Mouse (Mus musculus): ENCODE results near the gene Dnaja1. TPM values are rescaled to one million over a fixed set of nuclear protein-coding genes. Genes with fewer than 3 reads are reported as not detected.

Gene Dnaja1
- 635 and 648 TPM in 2 replicates for polyA plus RNA-seq (2014; fragmentation: Nextera tagmentation; extraction: Ambion mirVana)

GRCm38 (mm10) chr4:40722011-40722666 is at the start of gene Dnaja1:
Gene Dnaja1, plus strand, starts transcription at chr4:40722150.
- Histone ChIP-seq H3K9me3 (ENCODE audit: control insufficient read depth, low read length) (no peaks in the 10 kb centered on the region), H3K36me3 (replicated peaks; ENCODE audit: control insufficient read depth, insufficient read depth) (peaks cover 31% of the 10 kb centered on the region), H3K9ac (peak within 1 kb of the TSS; percentile 98), H3K4me3 (replicated peaks; ENCODE audit: low read length) (peak within 1 kb of the TSS; percentile 80), H3K4me2 (replicated peaks) (peak within 1 kb of the TSS; percentile 92), H3K27me3 (ENCODE audit: control insufficient read depth, insufficient read depth, low read length) (no peaks in the 10 kb centered on the region), H3K27ac (peak within 1 kb of the TSS; percentile 100), H3K4me1 (replicated peaks; ENCODE audit: control insufficient read depth, insufficient read depth, low read length) (peaks cover 43% of the 10 kb centered on the region)
- peak; percentile 94 for ATAC-seq (ENCODE audit: low FRiP score)
- peak; percentile 97 for DNase-seq (ENCODE audit: low spot score)
- under 1% methylated on average over 50 of the region's 54 CpGs for WGBS

DNA sequence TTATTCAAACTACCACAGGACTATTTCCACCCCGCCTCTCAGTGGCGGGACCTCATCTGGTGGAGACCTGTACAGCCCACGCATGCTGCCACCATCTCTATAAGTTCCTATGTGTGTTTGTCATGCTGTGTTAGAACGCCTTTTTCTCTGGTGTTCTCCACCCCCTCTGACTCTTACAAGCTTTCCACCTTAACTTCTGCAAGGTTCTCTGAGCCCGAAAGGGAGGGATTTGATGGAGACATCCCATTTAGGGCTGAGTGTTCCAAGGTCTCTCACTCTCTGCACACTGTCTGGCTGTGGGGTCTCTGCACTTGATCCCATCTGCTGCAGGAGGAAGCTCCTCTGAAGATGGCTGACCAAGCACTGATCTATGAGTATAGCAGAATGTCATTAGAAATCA is 48.4 kb upstream of the Dnaja1 start:
- Histone ChIP-seq H3K27ac (no peak overlapping the region), H3K27me3 (ENCODE audit: control insufficient read depth, insufficient read depth, low read length) (no peaks in the 10 kb centered on the region), H3K4me2 (replicated peaks) (no peak overlapping the region), H3K4me1 (replicated peaks; ENCODE audit: control insufficient read depth, insufficient read depth, low read length) (peaks cover 5% of the 10 kb centered on the region; the same call in 1 of the 2 replicates), H3K9ac (no peak overlapping the region), H3K36me3 (replicated peaks; ENCODE audit: control insufficient read depth, insufficient read depth) (no peaks in the 10 kb centered on the region), H3K9me3 (ENCODE audit: control insufficient read depth, low read length) (no peaks in the 10 kb centered on the region), H3K4me3 (replicated peaks; ENCODE audit: low read length) (no peak overlapping the region)
- no peak for DNase-seq (ENCODE audit: low spot score)
- ATAC-seq (ENCODE audit: low FRiP score) = no peak
- WGBS = 93% methylated on average over 5 of the region's 5 CpGs

- DNase-seq (ENCODE audit: low spot score) = no peak
- H3K4me1 ChIP-seq (replicated peaks; ENCODE audit: control insufficient read depth, insufficient read depth, low read length) = peaks cover 5% of the 10 kb centered on the region; the same call in 1 of the 2 replicates
- WGBS = 17% methylated on average over 14 of the region's 14 CpGs
- no peaks in the 10 kb centered on the region for H3K27me3 ChIP-seq (ENCODE audit: control insufficient read depth, insufficient read depth, low read length)
- no peaks in the 10 kb centered on the region for H3K36me3 ChIP-seq (replicated peaks; ENCODE audit: control insufficient read depth, insufficient read depth)
- peak overlapping the region; percentile 41 for H3K4me2 ChIP-seq (replicated peaks)
- no peaks in the 10 kb centered on the region for H3K9me3 ChIP-seq (ENCODE audit: control insufficient read depth, low read length)
- 0 out of 2 replicates have a peak, but pooled peaks have one; percentile 10 for ATAC-seq (ENCODE audit: low FRiP score)
- H3K27ac ChIP-seq = no peak overlapping the region
- H3K4me3 ChIP-seq (replicated peaks; ENCODE audit: low read length) = no peak overlapping the region
- H3K9ac ChIP-seq = no peak overlapping the region
Measured at GRCm38 (mm10) chr4:40676338-40676737, 45.6 kb upstream of the Dnaja1 start.

- ATAC-seq (ENCODE audit: low FRiP score) (no peak), DNase-seq (ENCODE audit: low spot score) (peak; percentile 50)
- no peaks in the 10 kb centered on the region for H3K27me3 ChIP-seq (ENCODE audit: control insufficient read depth, insufficient read depth, low read length)
- no peak overlapping the region for H3K9ac ChIP-seq
- peaks cover 5% of the 10 kb centered on the region; the same call in 1 of the 2 replicates for H3K4me1 ChIP-seq (replicated peaks; ENCODE audit: control insufficient read depth, insufficient read depth, low read length)
- no peak overlapping the region for H3K4me3 ChIP-seq (replicated peaks; ENCODE audit: low read length)
- no peak overlapping the region for H3K27ac ChIP-seq
- H3K36me3 ChIP-seq (replicated peaks; ENCODE audit: control insufficient read depth, insufficient read depth) = no peaks in the 10 kb centered on the region
- WGBS = 46% methylated on average over 5 of the region's 5 CpGs
- no peaks in the 10 kb centered on the region for H3K9me3 ChIP-seq (ENCODE audit: control insufficient read depth, low read length)
- peak overlapping the region; percentile 41; the same call in 1 of the 2 replicates for H3K4me2 ChIP-seq (replicated peaks)
Measured at GRCm38 (mm10) chr4:40677132-40677531, 44.8 kb upstream of the Dnaja1 start.

GRCm38 (mm10) chr4:40680250-40680860 is 41.6 kb upstream of the Dnaja1 start:
- peak; percentile 49 for DNase-seq (ENCODE audit: low spot score)
- peak; percentile 33; the same call in 1 of the 2 replicates for ATAC-seq (ENCODE audit: low FRiP score)

DNA sequence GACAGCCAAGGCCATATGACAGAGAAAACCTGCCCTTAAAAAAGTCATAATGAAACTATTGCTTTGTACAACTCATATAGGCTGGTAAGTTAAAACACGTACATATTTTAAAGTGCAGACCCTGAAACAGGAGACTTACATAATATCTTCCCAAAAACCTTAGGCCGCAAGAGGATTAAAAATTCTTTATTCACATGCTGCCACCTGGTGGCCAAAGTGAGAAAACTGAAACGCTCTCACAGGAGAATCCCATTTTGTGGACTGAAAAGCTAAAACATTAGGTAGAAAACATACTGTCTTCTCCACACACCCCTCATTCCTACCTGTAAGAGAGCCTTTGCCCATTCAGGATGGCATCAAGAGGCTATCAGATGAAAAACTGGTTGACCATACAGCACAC is 40.0 kb upstream of the Dnaja1 start:
- Histone ChIP-seq H3K27me3 (ENCODE audit: control insufficient read depth, insufficient read depth, low read length) (no peaks in the 10 kb centered on the region), H3K4me1 (replicated peaks; ENCODE audit: control insufficient read depth, insufficient read depth, low read length) (no peaks in the 10 kb centered on the region), H3K4me3 (replicated peaks; ENCODE audit: low read length) (no peak overlapping the region), H3K36me3 (replicated peaks; ENCODE audit: control insufficient read depth, insufficient read depth) (peaks cover 18% of the 10 kb centered on the region), H3K9ac (no peak overlapping the region), H3K9me3 (ENCODE audit: control insufficient read depth, low read length) (no peaks in the 10 kb centered on the region), H3K27ac (no peak overlapping the region), H3K4me2 (replicated peaks) (no peak overlapping the region)
- DNase-seq (ENCODE audit: low spot score) (peak; percentile 88), ATAC-seq (ENCODE audit: low FRiP score) (0 out of 2 replicates have a peak, but pooled peaks have one; percentile 12)
- WGBS = 28% methylated on average over 3 of the region's 3 CpGs

More at GRCm38 (mm10) chr4:40680250-40680860, 41.6 kb upstream of the Dnaja1 start:
- Histone ChIP-seq H3K4me1 (replicated peaks; ENCODE audit: control insufficient read depth, insufficient read depth, low read length) (peaks cover 5% of the 10 kb centered on the region; the same call in 1 of the 2 replicates), H3K36me3 (replicated peaks; ENCODE audit: control insufficient read depth, insufficient read depth) (peaks cover 7% of the 10 kb centered on the region; the same call in 1 of the 2 replicates), H3K9ac (no peak overlapping the region), H3K4me3 (replicated peaks; ENCODE audit: low read length) (no peak overlapping the region), H3K4me2 (replicated peaks) (no peak overlapping the region), H3K9me3 (ENCODE audit: control insufficient read depth, low read length) (no peaks in the 10 kb centered on the region), H3K27me3 (ENCODE audit: control insufficient read depth, insufficient read depth, low read length) (no peaks in the 10 kb centered on the region), H3K27ac (no peak overlapping the region)
- WGBS = 56% methylated on average over 5 of the region's 5 CpGs

GRCm38 (mm10) chr4:40682359-40682758 is 39.6 kb upstream of the Dnaja1 start:
- 0 out of 2 replicates have a peak, but pooled peaks have one; percentile 1 for ATAC-seq (ENCODE audit: low FRiP score)

DNA sequence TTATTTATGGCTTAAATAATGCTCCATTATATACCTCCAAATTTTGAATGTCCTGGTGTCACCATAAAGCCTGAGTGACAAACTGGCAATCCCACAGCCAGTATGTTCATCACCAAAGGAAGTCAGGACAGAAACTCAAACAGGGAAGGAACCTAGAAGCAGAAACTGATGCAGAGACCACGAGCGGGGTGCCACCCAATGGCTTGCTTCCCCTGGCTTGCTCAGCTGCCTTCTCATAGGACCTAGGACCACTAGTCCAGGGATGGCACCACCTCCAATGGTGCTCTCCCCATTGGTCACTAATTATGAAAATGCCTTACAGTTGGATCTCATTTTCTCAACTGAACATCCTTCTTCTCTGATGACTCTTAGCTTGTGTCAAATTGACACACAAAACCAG is 38.6 kb upstream of the Dnaja1 start:
- Histone ChIP-seq H3K4me2 (replicated peaks) (no peak overlapping the region), H3K27ac (no peak overlapping the region), H3K4me1 (replicated peaks; ENCODE audit: control insufficient read depth, insufficient read depth, low read length) (no peaks in the 10 kb centered on the region), H3K27me3 (ENCODE audit: control insufficient read depth, insufficient read depth, low read length) (no peaks in the 10 kb centered on the region), H3K9me3 (ENCODE audit: control insufficient read depth, low read length) (no peaks in the 10 kb centered on the region), H3K9ac (no peak overlapping the region), H3K36me3 (replicated peaks; ENCODE audit: control insufficient read depth, insufficient read depth) (peaks cover 30% of the 10 kb centered on the region), H3K4me3 (replicated peaks; ENCODE audit: low read length) (no peak overlapping the region)
- WGBS = 94% methylated on average over 2 of the region's 2 CpGs
- DNase-seq (ENCODE audit: low spot score) (no peak), ATAC-seq (ENCODE audit: low FRiP score) (no peak)

More at GRCm38 (mm10) chr4:40682359-40682758, 39.6 kb upstream of the Dnaja1 start:
- no peak overlapping the region for H3K9ac ChIP-seq
- no peaks in the 10 kb centered on the region for H3K4me1 ChIP-seq (replicated peaks; ENCODE audit: control insufficient read depth, insufficient read depth, low read length)
- H3K27ac ChIP-seq = no peak overlapping the region
- DNase-seq (ENCODE audit: low spot score) = no peak
- no peak overlapping the region for H3K4me2 ChIP-seq (replicated peaks)
- H3K27me3 ChIP-seq (ENCODE audit: control insufficient read depth, insufficient read depth, low read length) = no peaks in the 10 kb centered on the region
- H3K4me3 ChIP-seq (replicated peaks; ENCODE audit: low read length) = no peak overlapping the region
- peaks cover 22% of the 10 kb centered on the region for H3K36me3 ChIP-seq (replicated peaks; ENCODE audit: control insufficient read depth, insufficient read depth)
- no peaks in the 10 kb centered on the region for H3K9me3 ChIP-seq (ENCODE audit: control insufficient read depth, low read length)
- 93% methylated on average over 5 of the region's 5 CpGs for WGBS

GRCm38 (mm10) chr4:40691100-40691499 is 30.9 kb upstream of the Dnaja1 start:
- ATAC-seq (ENCODE audit: low FRiP score) = no peak
- no peaks in the 10 kb centered on the region for H3K4me1 ChIP-seq (replicated peaks; ENCODE audit: control insufficient read depth, insufficient read depth, low read length)
- DNase-seq (ENCODE audit: low spot score) = no peak
- no peaks in the 10 kb centered on the region for H3K9me3 ChIP-seq (ENCODE audit: control insufficient read depth, low read length)
- H3K4me2 ChIP-seq (replicated peaks) = no peak overlapping the region
- no peak overlapping the region for H3K9ac ChIP-seq
- no peak overlapping the region for H3K4me3 ChIP-seq (replicated peaks; ENCODE audit: low read length)
- peaks cover 85% of the 10 kb centered on the region for H3K36me3 ChIP-seq (replicated peaks; ENCODE audit: control insufficient read depth, insufficient read depth)
- 90% methylated on average over 11 of the region's 11 CpGs for WGBS
- no peak overlapping the region for H3K27ac ChIP-seq
- H3K27me3 ChIP-seq (ENCODE audit: control insufficient read depth, insufficient read depth, low read length) = no peaks in the 10 kb centered on the region
